Mouse (Mus musculus) layer of hippocampus, adult 6 months (tissue): ENCODE data around the gene Glrx5. TPM values are rescaled to one million over a fixed set of nuclear protein-coding genes. Genes with fewer than 3 reads are reported as not detected.
A peak's percentile ranks its signal among the peaks of the same experiment; 100 is the strongest.

ENCODE experiments used
- long read RNA-seq, 2 experiments: library from polyadenylated mRNA; unstranded; transcript quantifications; one replicate each; pipeline ENCODE4 v2.0.0; 2019 to 2020
- microRNA-seq: library from miRNA; unstranded; fragments of <30 nt; microRNA quantifications from one replicate; pipeline ENCODE4 v1.2.0, GENCODE M21; 2020
- polyA plus RNA-seq: library from polyadenylated mRNA; unstranded; fragments of <200 nt; fragmentation: Nextera tagmentation; gene quantifications from 2 replicates; pipeline ENCODE4 v1.2.3, GENCODE M21; 2021

Glrx5 gene
- polyA plus RNA-seq: 37.0 and 37.4 TPM in 2 replicates
- long read RNA-seq, experiment 1, transcript Glrx5-201 (2 exons, 2,925 nt): major isoform, 72 of 75 reads
- long read RNA-seq, experiment 1, partial matches to known transcripts: 2 of 75 reads
- long read RNA-seq, experiment 1, other reads (novel, unspliced or antisense): 1 of 75 reads
- long read RNA-seq, experiment 2, transcript Glrx5-201 (2 exons, 2,925 nt): major isoform, 66 of 67 reads
- long read RNA-seq, experiment 2, partial matches to known transcripts: 0 of 67 reads
- long read RNA-seq, experiment 2, other reads (novel, unspliced or antisense): 1 of 67 reads

DNA sequence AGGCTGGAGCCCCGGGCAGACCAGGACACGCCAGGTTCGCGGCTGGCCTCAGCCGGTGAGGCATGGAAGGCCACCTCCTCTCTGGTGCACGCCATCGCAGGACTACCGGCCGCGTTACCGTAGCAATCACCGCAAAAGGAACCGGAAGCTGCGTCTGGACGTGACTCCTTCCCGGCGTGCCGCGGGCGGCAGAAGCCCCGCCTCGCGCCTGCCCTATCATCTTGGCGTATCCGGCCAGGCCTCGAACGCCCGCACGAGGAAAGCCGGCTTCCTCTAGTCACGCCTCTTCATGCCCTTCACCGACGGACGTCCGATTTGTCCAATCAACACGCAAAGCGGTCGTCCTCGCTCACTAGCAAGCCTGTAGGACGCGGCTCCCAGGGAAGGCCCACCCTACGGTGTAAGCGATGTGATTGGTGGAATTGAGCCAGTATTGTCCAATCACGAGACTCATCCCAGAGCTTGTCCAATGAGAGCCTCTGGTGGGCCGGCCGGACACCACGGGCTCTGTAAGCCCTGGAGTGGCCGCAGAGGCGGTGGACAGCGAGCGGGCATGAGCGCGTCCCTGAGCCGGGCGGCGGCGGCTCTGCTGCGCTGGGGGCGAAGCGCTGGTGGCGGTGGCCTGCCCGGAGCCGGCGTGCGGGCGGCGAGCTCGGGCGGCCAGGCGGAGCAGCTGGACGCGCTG is at the start of gene Glrx5:
Gene Glrx5, plus strand, starts transcription at position 542 of the 685 bp plus-strand sequence.

DNA sequence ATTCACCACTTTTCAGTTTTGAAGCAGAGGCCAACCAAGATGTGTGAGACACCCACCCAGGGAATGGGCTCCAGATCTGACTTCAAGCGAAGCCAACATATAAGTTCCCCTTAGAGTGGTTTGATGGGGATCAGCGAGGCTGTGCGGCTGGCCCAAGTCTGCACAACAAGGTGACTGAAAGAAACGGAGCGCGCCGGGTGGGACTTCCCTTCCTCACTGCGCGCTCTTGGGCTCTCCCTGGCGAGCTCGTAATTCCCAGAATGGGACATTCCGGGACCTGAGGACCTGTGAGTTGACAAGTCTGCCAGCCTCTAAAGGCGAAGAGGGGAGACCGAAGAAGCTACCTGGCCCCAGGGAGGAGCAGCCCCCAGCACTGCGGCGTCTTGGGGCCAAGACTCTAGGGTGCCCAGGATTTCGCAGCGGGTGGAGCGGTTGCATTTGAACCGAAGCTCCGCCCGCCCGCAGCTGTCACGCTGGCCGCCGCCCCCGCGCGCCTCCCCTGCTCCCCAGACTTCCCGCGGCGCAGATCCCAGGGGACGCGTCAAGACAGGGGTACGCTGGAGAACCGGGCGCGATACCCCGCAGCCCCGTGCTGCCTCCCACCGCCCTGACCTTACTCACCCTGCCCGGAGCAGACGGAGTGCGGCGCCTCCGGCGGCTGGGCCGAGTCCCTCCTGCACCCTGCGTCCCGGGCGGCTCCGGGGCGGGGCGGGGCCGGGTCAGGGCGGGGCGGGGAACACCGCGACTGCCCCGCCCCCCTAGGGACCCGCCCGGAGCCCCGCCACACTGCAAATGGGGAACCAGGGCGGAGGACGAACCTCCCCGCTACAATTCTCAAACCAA is 22.9 kb upstream of the Glrx5 start, which contains the start of gene Syne3:
Gene Syne3, minus strand, starts transcription at position 440 of the 843 bp plus-strand sequence.

Small RNA genes within 50 kb of the gene (microRNA-seq; reads per million reads assigned to microRNA genes)
- gene Mir3069: 4.3 reads per million, percentile 16 among the genes with 10 or more reads in this experiment

Other genes starting within 250 kb of the Glrx5 start
- 8.2 and 10.0 TPM in 2 replicates for gene Clmn, start 167.6 kb upstream of the Glrx5 start, polyA plus RNA-seq
- 0.39 and 0.41 TPM in 2 replicates for gene Syne3, start 22.9 kb upstream of the Glrx5 start, polyA plus RNA-seq
- gene Tcl1b2, start 113.3 kb downstream of the Glrx5 start, polyA plus RNA-seq: not detected in 2 replicates
- gene Tcl1b1, start 127.0 kb downstream of the Glrx5 start, polyA plus RNA-seq: not detected in 2 replicates
- not detected in 2 replicates for gene Tcl1b5, start 143.7 kb downstream of the Glrx5 start, polyA plus RNA-seq
- gene Tcl1b3, start 158.4 kb downstream of the Glrx5 start, polyA plus RNA-seq: not detected in 2 replicates
- not detected in 2 replicates for gene Tcl1b4, start 169.3 kb downstream of the Glrx5 start, polyA plus RNA-seq
- not detected in 2 replicates for gene Tcl1, start 190.1 kb downstream of the Glrx5 start, polyA plus RNA-seq